Mouse (Mus musculus): ENCODE data around the gene Gipc1.

GRCm38 (mm10) chr8:83654725-83655124 lies 2.2 kb downstream of the Gipc1 start:
- TF ChIP-seq CTCF (IDR thresholded peaks at IDR 0.05; ENCODE audit: low read depth) (no peak), EP300 (IDR thresholded peaks at IDR 0.05; ENCODE audit: low read depth) (no peak)

Data from liver, postnatal 0 days (tissue).